Mouse (Mus musculus) megakaryocyte progenitor cell, adult 5-6 weeks (primary cell): ENCODE measurements around the gene Spast. TPM values are rescaled to one million over a fixed set of nuclear protein-coding genes. Genes with fewer than 3 reads are reported as not detected.
"Not testable (repeated sequence)": the region's sequence is repeated elsewhere in the genome, so short reads cannot be mapped to it uniquely, and the experiment has no call there.

ENCODE experiments used
- ATAC-seq: replicated peaks from 2 replicates; pipeline ENCODE4 v1.8.0; 2016; ENCODE audit warnings: mild to moderate bottlenecking, moderate TSS enrichment, inconsistent platforms; ENCODE audit not compliant: poor library complexity
- total RNA-seq, 2 experiments: library from RNA; stranded (forward) in 1 of 2; stranded (reverse) in 1 of 2; fragments of 157-497, 149-512 nt in 1 of 2; fragments of 200-1000 nt in 1 of 2; gene quantifications; 2 replicates each; pipeline versions ENCODE4 v1.2.3 to v1.2.4; 2015 to 2017

Spast gene
- total RNA-seq (2015): 37.6 and 40.7 TPM in 2 replicates
- total RNA-seq (2017): 49.5 and 60.2 TPM in 2 replicates

- ATAC-seq: peak; percentile 52
Observed at GRCm38 (mm10) chr17:74338937-74339804, at the start of gene Spast. Gene Spast (plus strand): TSS chr17:74338987.

GRCm38 (mm10) chr17:74290198-74290597 lies 48.6 kb upstream of the Spast start:
- no peak for ATAC-seq

GRCm38 (mm10) chr17:74290869-74291268 lies 47.9 kb upstream of the Spast start:
- ATAC-seq: no peak

- no peak for ATAC-seq
Observed at GRCm38 (mm10) chr17:74291640-74292361, 47.0 kb upstream of the Spast start.

GRCm38 (mm10) chr17:74293687-74294425 lies 44.9 kb upstream of the Spast start:
- ATAC-seq: 0 out of 2 replicates have a peak, but pooled peaks have one; percentile 1

- ATAC-seq: peak; percentile 77
Observed at GRCm38 (mm10) chr17:74294426-74295025, 44.3 kb upstream of the Spast start.

DNA sequence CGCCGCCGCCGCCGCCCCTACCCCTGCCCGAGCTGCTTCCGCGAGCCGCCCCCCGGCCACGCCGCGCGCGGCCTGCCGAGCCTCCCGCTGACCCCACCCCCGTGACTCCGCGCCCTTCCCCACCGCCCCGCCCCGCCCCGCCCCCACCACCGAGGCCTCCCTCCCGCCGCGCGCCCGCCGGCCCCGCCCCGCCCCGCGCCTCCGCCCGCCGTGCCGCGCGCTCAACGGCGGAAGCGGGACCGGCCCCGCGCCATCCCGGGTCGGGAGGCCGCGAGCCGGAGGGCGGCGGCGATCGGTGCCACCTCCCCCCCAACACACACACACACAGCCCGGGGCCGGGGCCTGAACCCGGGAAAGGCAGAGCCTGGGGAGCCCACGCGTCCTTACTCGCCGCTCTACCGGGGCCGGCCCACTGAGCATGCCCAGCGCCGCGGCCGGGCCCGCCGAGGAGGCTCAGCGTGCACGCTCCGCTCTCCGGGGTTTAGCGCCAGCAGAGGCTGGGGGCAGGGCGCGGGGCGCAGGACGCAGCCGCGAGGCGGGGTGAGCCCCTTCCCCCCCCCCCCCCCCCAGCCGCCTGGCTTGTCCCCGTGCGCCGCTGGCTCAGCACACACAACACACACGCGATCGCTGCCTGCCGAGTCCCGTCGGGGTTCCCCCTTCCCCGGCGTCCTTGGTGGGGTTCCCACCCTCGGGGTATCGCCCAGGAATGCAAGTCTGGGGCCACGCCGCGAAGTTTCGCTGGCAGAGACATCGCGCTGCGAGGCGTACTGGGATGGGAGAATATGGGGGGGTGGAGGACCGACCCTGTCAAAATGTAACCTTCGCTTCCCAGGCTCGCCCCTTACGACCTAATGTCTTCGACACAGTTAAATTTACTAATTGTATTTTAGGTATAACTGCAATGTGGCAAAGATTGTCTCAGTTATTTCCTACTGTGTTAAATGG lies 43.5 kb upstream of the Spast start, which contains the start of gene Memo1:
Memo1 (minus strand) TSS at position 496 of the 945 bp plus-strand sequence.
- ATAC-seq: peak; percentile 55

- ATAC-seq: peak; percentile 42
Observed at GRCm38 (mm10) chr17:74296076-74296823, 42.5 kb upstream of the Spast start.

- ATAC-seq: not testable (repeated sequence)
Observed at GRCm38 (mm10) chr17:74296991-74297390, 41.8 kb upstream of the Spast start.

- ATAC-seq: peak; percentile 36
Observed at GRCm38 (mm10) chr17:74300089-74300488, 38.7 kb upstream of the Spast start.

DNA sequence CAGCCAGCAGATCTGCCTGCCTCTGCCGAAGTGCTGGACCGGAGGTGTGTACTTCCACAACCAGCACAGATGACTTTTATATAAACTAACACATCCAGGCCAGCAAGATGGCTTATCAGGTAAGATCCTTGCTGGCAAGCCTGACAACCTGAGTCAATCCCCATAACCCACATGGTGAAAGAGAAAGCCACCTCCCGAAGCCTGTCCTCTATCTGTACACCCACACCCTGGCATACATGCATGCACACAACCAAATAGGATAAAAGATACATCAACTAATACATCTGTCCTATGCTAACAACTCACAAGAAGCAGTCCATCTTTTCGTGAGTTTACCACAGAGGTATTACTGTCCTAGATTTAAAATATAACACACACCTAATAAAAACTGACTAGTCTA lies 34.7 kb upstream of the Spast start:
- peak; percentile 91 for ATAC-seq

GRCm38 (mm10) chr17:74305616-74306015 lies 33.2 kb upstream of the Spast start:
- ATAC-seq: no peak

GRCm38 (mm10) chr17:74306021-74306420 lies 32.8 kb upstream of the Spast start:
- no peak for ATAC-seq

GRCm38 (mm10) chr17:74315445-74316308 lies 23.1 kb upstream of the Spast start:
- ATAC-seq: no peak; the same call in 1 of the 2 replicates

DNA sequence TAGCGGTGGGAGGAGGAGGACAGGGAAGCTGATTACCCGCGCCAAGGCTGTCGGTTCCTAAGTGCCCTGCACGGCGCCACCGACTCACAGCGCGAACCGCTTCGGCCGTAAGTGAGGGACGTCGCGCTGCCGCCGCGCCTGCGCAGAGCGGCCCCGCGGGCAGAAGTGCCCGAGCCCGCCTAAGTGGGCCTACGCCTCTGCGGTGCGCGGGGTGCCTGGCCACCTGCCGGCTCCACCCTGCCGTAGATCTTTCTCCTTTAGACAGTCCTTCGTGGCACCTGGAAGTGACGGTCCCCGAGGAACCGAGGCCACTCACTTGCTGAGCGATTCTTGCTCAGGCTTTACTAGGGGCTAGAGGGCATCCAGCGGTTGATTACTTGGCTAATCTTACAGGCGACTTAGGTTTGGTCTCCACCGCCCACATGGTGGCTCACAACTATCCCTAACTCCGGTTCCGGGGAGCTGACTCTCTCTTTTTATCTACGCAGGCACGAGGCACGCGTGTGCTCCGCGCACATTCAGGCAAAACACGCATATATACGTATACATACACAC lies 22.4 kb upstream of the Spast start:
- peak; percentile 87 for ATAC-seq

- ATAC-seq: no peak
Observed at GRCm38 (mm10) chr17:74318721-74319120, 20.1 kb upstream of the Spast start.

DNA sequence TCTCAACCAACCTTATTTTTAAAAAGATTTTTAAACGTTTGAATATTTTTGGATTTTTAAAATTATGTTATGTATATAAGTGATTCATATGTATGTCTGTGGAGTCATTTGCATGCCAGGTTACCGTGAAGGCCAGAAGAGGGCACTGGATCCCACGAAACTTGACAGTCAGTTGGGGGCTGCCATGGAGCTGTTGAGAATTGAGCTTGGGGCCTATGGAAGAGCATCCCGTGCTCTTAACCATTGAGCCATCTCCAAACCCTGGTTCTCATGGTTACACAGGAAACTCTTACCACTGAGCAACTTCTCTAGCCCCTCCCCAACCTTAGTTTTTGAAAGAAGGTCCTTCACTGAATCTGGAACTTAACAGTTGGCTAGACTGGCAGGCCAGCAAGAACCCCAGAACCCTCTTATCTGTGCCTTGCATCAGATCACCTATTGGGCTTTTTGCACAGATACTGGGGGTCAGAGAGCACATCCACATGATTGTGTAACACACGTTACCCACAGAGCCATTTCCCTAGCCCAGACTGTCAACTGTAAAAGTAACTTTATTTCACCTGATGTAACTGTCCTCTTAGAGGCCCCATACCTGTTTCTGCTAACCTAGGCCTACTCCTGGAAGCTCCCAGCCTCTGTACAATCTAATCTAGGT lies 16.3 kb upstream of the Spast start:
- ATAC-seq: peak; percentile 74
